In genomic region chr5:132113480-132113879, GRCm38 (mm10) we compare ENCODE assay signal across 8 mouse cellular contexts.
A peak's percentile ranks its signal among the peaks of the same experiment; 100 is the strongest.
DNase-seq lines count a peak whose midpoint lies in the region; ATAC-seq lines count a peak whose summit lies in the region.

No protein-coding gene starts in this region.

- H3K4me1 ChIP-seq in heart, embryonic 10.5 days: no peaks in the 10 kb centered on the region

- no peak for ATAC-seq in activated CD4-positive, CD25-positive, alpha-beta regulatory T cell, adult 4 months

- 79% methylated on average over 7 of the region's 7 CpGs for WGBS in heart, embryonic 10.5 days

- no peaks in the 10 kb centered on the region for H3K27me3 ChIP-seq in heart, embryonic 10.5 days (ENCODE audit: insufficient read depth, poor library complexity, severe bottlenecking)

- H3K27ac ChIP-seq in heart, embryonic 10.5 days: no peak overlapping the region

- no peaks in the 10 kb centered on the region for H3K36me3 ChIP-seq in heart, embryonic 10.5 days

- H3K9me3 ChIP-seq in heart, embryonic 10.5 days: no peaks in the 10 kb centered on the region

- H3K4me3 ChIP-seq in heart, embryonic 10.5 days: no peak overlapping the region

- DNase-seq in heart, adult 8-10 months (ENCODE audit: low spot score): peak; percentile 26
- no peak for DNase-seq in heart, embryonic 10.5 days (ENCODE audit: low spot score)
- DNase-seq in MN1 (ENCODE audit: low spot score): peak; percentile 81
- peak; percentile 18 for DNase-seq in cerebellum, adult 9-11 months
- peak; percentile 16 to 18 for DNase-seq in kidney, postnatal 36 days
- peak; percentile 49 for DNase-seq in retina, embryonic 14.5 days (ENCODE audit: low spot score)
- DNase-seq in thymus, postnatal 25 days: no peak

Comparison
In these comparisons a context has a peak if more than half of its experiments do, and no peak if none do; other contexts are left out.
1. DNase-seq: peak in heart, adult 8-10 months (single experiment), MN1 (single experiment), cerebellum, adult 9-11 months (single experiment), kidney, postnatal 36 days (2 of 2) and retina, embryonic 14.5 days (single experiment); none in heart, embryonic 10.5 days (single experiment) and thymus, postnatal 25 days (single experiment).